Mouse (Mus musculus) stomach, embryonic 16.5 days (tissue): Measurements from ENCODE around the gene Tlx3. TPM values are rescaled to one million over a fixed set of nuclear protein-coding genes. Genes with fewer than 3 reads are reported as not detected.

Experiments used
- ATAC-seq: fragments of 200-750 bp; cut with Nextera tagmentation; 2 replicates; pipeline ENCODE4 v1.8.0; 2017; ENCODE audit warnings: moderate number of reproducible peaks, moderate TSS enrichment; ENCODE audit not compliant: insufficient read depth, low FRiP score
- H3K27ac ChIP-seq: fragments of 300-500 bp; sonication (generic); 2 replicates; pipeline ENCODE4 v1.5.1; 2014; ENCODE audit warnings: low read length
- H3K27me3 ChIP-seq: fragments of 300-500 bp; sonication (generic); 2 replicates; pipeline ENCODE4 v1.6.1; 2014; ENCODE audit warnings: low read length, control low read depth, mixed read lengths; ENCODE audit not compliant: control insufficient read depth, insufficient read depth
- H3K36me3 ChIP-seq: fragments of 300-500 bp; sonication (generic); 2 replicates; pipeline ENCODE4 v1.6.1; 2014; ENCODE audit warnings: low read length; ENCODE audit not compliant: control insufficient read depth, insufficient read depth
- H3K4me1 ChIP-seq: fragments of 300-500 bp; sonication (generic); 2 replicates; pipeline ENCODE4 v1.6.1; 2014; ENCODE audit warnings: low read length, control low read depth, mixed read lengths; ENCODE audit not compliant: control insufficient read depth, insufficient read depth
- H3K4me2 ChIP-seq: fragments of 300-500 bp; sonication (generic); 2 replicates; pipeline ENCODE4 v1.6.1; 2014; ENCODE audit warnings: low read depth, low read length, mixed read lengths
- H3K4me3 ChIP-seq: fragments of 300-500 bp; sonication (generic); replicated peaks from 2 replicates; pipeline ENCODE4 v1.5.1; 2014; ENCODE audit warnings: mild to moderate bottlenecking, low read length
- H3K9ac ChIP-seq: fragments of 300-500 bp; sonication (generic); 2 replicates; pipeline ENCODE4 v1.6.1; 2014; ENCODE audit warnings: low read length
- H3K9me3 ChIP-seq: fragments of 300-500 bp; sonication (generic); replicated peaks from 2 replicates; pipeline ENCODE4 v1.6.1; 2016; ENCODE audit warnings: low read length, control low read depth; ENCODE audit not compliant: control insufficient read depth
- WGBS: fragments of 180-500 bp; shearing (Covaris S2); extraction: QIAGEN DNeasy Blood & Tissue Kit; methylation state at CpG from one replicate; pipeline ENCODE4 v1.1.7; 2014; 5-methylcytosine and 5-hydroxymethylcytosine counted together
- polyA plus RNA-seq: library from polyadenylated mRNA; unstranded; fragments of >200 nt; fragmentation: Nextera tagmentation; extraction: Ambion mirVana; gene quantifications from 2 replicates; pipeline ENCODE4 v1.2.1, GENCODE M21; 2015

The Tlx3 gene
- not detected in 2 replicates for polyA plus RNA-seq

- Histone ChIP-seq H3K4me3 (peak within 1 kb of the TSS; percentile 29), H3K36me3 (no peaks in the 10 kb centered on the region), H3K9ac (no peak within 1 kb of the TSS), H3K27ac (no peak within 1 kb of the TSS), H3K4me2 (peak within 1 kb of the TSS; percentile 37), H3K27me3 (peaks cover 87% of the 10 kb centered on the region), H3K4me1 (peaks cover 25% of the 10 kb centered on the region), H3K9me3 (no peaks in the 10 kb centered on the region)
- WGBS, result 1% methylated on average over 81 of the region's 81 CpGs
- no peak for ATAC-seq
Observed at GRCm38 (mm10) chr11:33203383-33204328, at the start of gene Tlx3. Gene Tlx3 (minus strand): TSS chr11:33203589.

GRCm38 (mm10) chr11:33240295-33240694, 36.9 kb upstream of the Tlx3 start:
- WGBS, result 66% methylated on average over 3 of the region's 3 CpGs
- no peaks in the 10 kb centered on the region for H3K27me3 ChIP-seq
- H3K27ac ChIP-seq, result no peak overlapping the region
- H3K4me3 ChIP-seq, result no peak overlapping the region
- H3K4me1 ChIP-seq, result no peaks in the 10 kb centered on the region
- no peak for ATAC-seq
- no peak overlapping the region for H3K9ac ChIP-seq
- H3K9me3 ChIP-seq, result no peaks in the 10 kb centered on the region
- no peak overlapping the region for H3K4me2 ChIP-seq
- no peaks in the 10 kb centered on the region for H3K36me3 ChIP-seq

- Histone ChIP-seq H3K36me3 (no peaks in the 10 kb centered on the region), H3K9ac (no peak overlapping the region), H3K4me3 (no peak overlapping the region), H3K27ac (no peak overlapping the region), H3K4me2 (no peak overlapping the region), H3K4me1 (no peaks in the 10 kb centered on the region), H3K27me3 (no peaks in the 10 kb centered on the region), H3K9me3 (no peaks in the 10 kb centered on the region)
- no peak for ATAC-seq
- 54% methylated on average over 3 of the region's 3 CpGs for WGBS
Observed at GRCm38 (mm10) chr11:33234134-33234533, 30.7 kb upstream of the Tlx3 start.

- Histone ChIP-seq H3K4me1 (no peaks in the 10 kb centered on the region), H3K36me3 (no peaks in the 10 kb centered on the region), H3K4me3 (no peak overlapping the region), H3K27ac (no peak overlapping the region), H3K9ac (no peak overlapping the region), H3K27me3 (no peaks in the 10 kb centered on the region), H3K4me2 (no peak overlapping the region), H3K9me3 (no peaks in the 10 kb centered on the region)
- ATAC-seq, result no peak
- WGBS, result 71% methylated on average over 5 of the region's 5 CpGs
Observed at GRCm38 (mm10) chr11:33232056-33232455, 28.7 kb upstream of the Tlx3 start.

- no peak overlapping the region for H3K9ac ChIP-seq
- WGBS, result 84% methylated on average over 2 of the region's 2 CpGs
Observed at GRCm38 (mm10) chr11:33228186-33228585, 24.8 kb upstream of the Tlx3 start.

GRCm38 (mm10) chr11:33226516-33226915, 23.1 kb upstream of the Tlx3 start:
- H3K9me3 ChIP-seq, result no peaks in the 10 kb centered on the region
- H3K4me3 ChIP-seq, result no peak overlapping the region
- H3K27me3 ChIP-seq, result no peaks in the 10 kb centered on the region
- H3K27ac ChIP-seq, result no peak overlapping the region
- 0 out of 2 replicates have a peak, but pooled peaks cover 3% of the 10 kb centered on the region for H3K4me1 ChIP-seq
- no peak overlapping the region for H3K9ac ChIP-seq
- no peak for ATAC-seq
- H3K36me3 ChIP-seq, result no peaks in the 10 kb centered on the region
- no peak overlapping the region for H3K4me2 ChIP-seq
- WGBS, result 80% methylated on average over 8 of the region's 8 CpGs

More at GRCm38 (mm10) chr11:33228186-33228585, 24.8 kb upstream of the Tlx3 start:
- H3K27me3 ChIP-seq, result no peaks in the 10 kb centered on the region
- H3K27ac ChIP-seq, result no peak overlapping the region
- H3K4me1 ChIP-seq, result no peaks in the 10 kb centered on the region
- H3K4me2 ChIP-seq, result no peak overlapping the region
- no peak overlapping the region for H3K4me3 ChIP-seq
- no peaks in the 10 kb centered on the region for H3K36me3 ChIP-seq
- no peaks in the 10 kb centered on the region for H3K9me3 ChIP-seq
- ATAC-seq, result no peak

- ATAC-seq, result no peak; the same call in 1 of the 2 replicates
- H3K27ac ChIP-seq, result no peak overlapping the region
- WGBS, result 56% methylated on average over 11 of the region's 11 CpGs
Observed at GRCm38 (mm10) chr11:33221566-33222365, 18.4 kb upstream of the Tlx3 start.

GRCm38 (mm10) chr11:33220763-33221162, 17.4 kb upstream of the Tlx3 start:
- ATAC-seq, result no peak
- WGBS, result 85% methylated on average over 7 of the region's 7 CpGs

More at GRCm38 (mm10) chr11:33221566-33222365, 18.4 kb upstream of the Tlx3 start:
- H3K9me3 ChIP-seq, result no peaks in the 10 kb centered on the region
- H3K4me3 ChIP-seq, result no peak overlapping the region
- no peak overlapping the region for H3K4me2 ChIP-seq
- H3K27me3 ChIP-seq, result no peaks in the 10 kb centered on the region
- peaks cover 8% of the 10 kb centered on the region; the same call in 1 of the 2 replicates for H3K4me1 ChIP-seq
- no peaks in the 10 kb centered on the region for H3K36me3 ChIP-seq
- H3K9ac ChIP-seq, result no peak overlapping the region

More at GRCm38 (mm10) chr11:33220763-33221162, 17.4 kb upstream of the Tlx3 start:
- no peak overlapping the region for H3K4me3 ChIP-seq
- no peaks in the 10 kb centered on the region for H3K27me3 ChIP-seq
- no peaks in the 10 kb centered on the region for H3K9me3 ChIP-seq
- no peak overlapping the region for H3K4me2 ChIP-seq
- H3K36me3 ChIP-seq, result no peaks in the 10 kb centered on the region
- H3K9ac ChIP-seq, result no peak overlapping the region
- peaks cover 8% of the 10 kb centered on the region; the same call in 1 of the 2 replicates for H3K4me1 ChIP-seq
- no peak overlapping the region for H3K27ac ChIP-seq
